Mouse (Mus musculus): Measurements from ENCODE around the gene F2rl3. TPM values are rescaled to one million over a fixed set of nuclear protein-coding genes. Genes with fewer than 3 reads are reported as not detected.

The F2rl3 gene
- polyA plus RNA-seq (2016; fragmentation: Nextera tagmentation; extraction: Ambion mirVana): 1.1 and 2.3 TPM in 2 replicates

- Histone ChIP-seq H3K9me3 (no peaks in the 10 kb centered on the region), H3K27ac (0 out of 2 replicates have a peak within 1 kb of the TSS, but pooled peaks have one; percentile 47), H3K4me3 (0 out of 2 replicates have a peak within 1 kb of the TSS, but pooled peaks have one; percentile 5), H3K36me3 (peaks cover 29% of the 10 kb centered on the region), H3K4me1 (peaks cover 10% of the 10 kb centered on the region; the same call in 1 of the 2 replicates), H3K27me3 (ENCODE audit: insufficient read depth, poor library complexity, severe bottlenecking) (no peaks in the 10 kb centered on the region)
- DNase-seq (ENCODE audit: low spot score): peak; percentile 69
- 64% methylated on average over 7 of the region's 7 CpGs for WGBS
Observed at GRCm38 (mm10) chr8:72761322-72762051, at the start of gene F2rl3. Gene F2rl3 (plus strand): TSS chr8:72761880.

GRCm38 (mm10) chr8:72712569-72712968 lies 49.1 kb upstream of the F2rl3 start:
- H3K27ac ChIP-seq: no peak overlapping the region
- WGBS: 66% methylated on average over 6 of the region's 6 CpGs
- no peaks in the 10 kb centered on the region for H3K4me1 ChIP-seq
- no peak overlapping the region for H3K4me3 ChIP-seq
- no peaks in the 10 kb centered on the region for H3K36me3 ChIP-seq
- no peaks in the 10 kb centered on the region for H3K9me3 ChIP-seq
- DNase-seq (ENCODE audit: low spot score): no peak
- H3K27me3 ChIP-seq (ENCODE audit: insufficient read depth, poor library complexity, severe bottlenecking): no peaks in the 10 kb centered on the region

GRCm38 (mm10) chr8:72716594-72716993 lies 45.1 kb upstream of the F2rl3 start:
- H3K27me3 ChIP-seq (ENCODE audit: insufficient read depth, poor library complexity, severe bottlenecking): no peaks in the 10 kb centered on the region
- H3K9me3 ChIP-seq: no peaks in the 10 kb centered on the region
- no peaks in the 10 kb centered on the region for H3K4me1 ChIP-seq
- WGBS: 77% methylated on average over 5 of the region's 5 CpGs
- no peak for DNase-seq (ENCODE audit: low spot score)
- H3K36me3 ChIP-seq: no peaks in the 10 kb centered on the region
- no peak overlapping the region for H3K4me3 ChIP-seq
- no peak overlapping the region for H3K27ac ChIP-seq

DNA sequence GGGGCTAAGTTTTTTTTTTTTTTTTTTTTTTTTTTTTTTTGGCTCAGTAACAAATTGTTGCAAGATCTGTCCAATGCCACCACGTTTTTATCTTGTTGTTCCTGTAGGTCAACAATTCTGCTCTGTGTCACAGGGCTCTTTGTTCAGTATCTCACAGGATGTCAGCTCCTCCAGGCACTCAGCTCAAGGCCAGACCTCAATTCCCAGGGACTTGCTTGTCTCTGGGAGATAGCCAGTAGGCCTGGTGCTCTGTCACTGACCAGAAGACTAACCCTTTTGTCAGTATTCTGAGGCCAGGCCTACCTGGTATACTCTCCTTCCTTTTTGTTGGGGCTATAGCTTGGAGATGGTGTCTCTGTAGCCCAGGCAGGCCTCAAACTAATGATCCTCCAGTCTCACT lies 41.1 kb upstream of the F2rl3 start:
- DNase-seq (ENCODE audit: low spot score): no peak
- Histone ChIP-seq H3K36me3 (peaks cover 10% of the 10 kb centered on the region), H3K9me3 (no peaks in the 10 kb centered on the region), H3K4me3 (no peak overlapping the region), H3K4me1 (peaks cover 8% of the 10 kb centered on the region), H3K27me3 (ENCODE audit: insufficient read depth, poor library complexity, severe bottlenecking) (no peaks in the 10 kb centered on the region), H3K27ac (no peak overlapping the region)
- WGBS: 14% methylated on average over 1 of the region's 1 CpGs

- no peaks in the 10 kb centered on the region for H3K9me3 ChIP-seq
- H3K27ac ChIP-seq: peak within 1 kb of the TSS; percentile 97
- H3K36me3 ChIP-seq: peaks cover 34% of the 10 kb centered on the region
- H3K27me3 ChIP-seq (ENCODE audit: insufficient read depth, poor library complexity, severe bottlenecking): no peaks in the 10 kb centered on the region
- 13% methylated on average over 56 of the region's 56 CpGs for WGBS
- H3K4me1 ChIP-seq: peaks cover 8% of the 10 kb centered on the region
- H3K4me3 ChIP-seq: peak within 1 kb of the TSS; percentile 96
- peak; percentile 97 for DNase-seq (ENCODE audit: low spot score)
Observed at GRCm38 (mm10) chr8:72722769-72723650, 38.7 kb upstream of the F2rl3 start, which contains the start of gene Sin3b. Gene Sin3b (plus strand): TSS chr8:72723285.

DNA sequence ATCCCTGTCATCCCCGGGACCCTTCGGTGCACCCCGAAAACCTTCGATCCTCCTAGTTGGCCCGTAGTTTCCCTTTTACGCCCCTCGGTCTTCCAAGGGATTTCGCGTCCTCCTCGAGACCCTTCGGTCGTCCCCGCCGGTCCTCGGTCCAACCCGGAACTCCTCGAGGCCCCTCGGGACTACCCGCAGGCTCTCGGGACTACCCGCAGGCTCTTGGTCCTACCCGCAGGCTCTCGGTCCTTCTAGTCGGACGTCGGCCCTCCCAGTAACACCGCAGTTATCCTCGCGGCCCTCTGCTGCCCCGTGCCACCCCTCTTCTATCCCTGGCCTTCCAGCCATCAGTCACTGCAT lies 38.1 kb upstream of the F2rl3 start:
- H3K4me1 ChIP-seq: peaks cover 8% of the 10 kb centered on the region
- H3K9me3 ChIP-seq: no peaks in the 10 kb centered on the region
- 2% methylated on average over 30 of the region's 30 CpGs for WGBS
- DNase-seq (ENCODE audit: low spot score): no peak
- peak overlapping the region; percentile 96 for H3K4me3 ChIP-seq
- no peaks in the 10 kb centered on the region for H3K27me3 ChIP-seq (ENCODE audit: insufficient read depth, poor library complexity, severe bottlenecking)
- H3K27ac ChIP-seq: peak overlapping the region; percentile 97
- peaks cover 41% of the 10 kb centered on the region for H3K36me3 ChIP-seq

GRCm38 (mm10) chr8:72728636-72729035 lies 33.0 kb upstream of the F2rl3 start:
- H3K27me3 ChIP-seq (ENCODE audit: insufficient read depth, poor library complexity, severe bottlenecking): no peaks in the 10 kb centered on the region
- WGBS: 63% methylated on average over 1 of the region's 1 CpGs
- DNase-seq (ENCODE audit: low spot score): no peak

DNA sequence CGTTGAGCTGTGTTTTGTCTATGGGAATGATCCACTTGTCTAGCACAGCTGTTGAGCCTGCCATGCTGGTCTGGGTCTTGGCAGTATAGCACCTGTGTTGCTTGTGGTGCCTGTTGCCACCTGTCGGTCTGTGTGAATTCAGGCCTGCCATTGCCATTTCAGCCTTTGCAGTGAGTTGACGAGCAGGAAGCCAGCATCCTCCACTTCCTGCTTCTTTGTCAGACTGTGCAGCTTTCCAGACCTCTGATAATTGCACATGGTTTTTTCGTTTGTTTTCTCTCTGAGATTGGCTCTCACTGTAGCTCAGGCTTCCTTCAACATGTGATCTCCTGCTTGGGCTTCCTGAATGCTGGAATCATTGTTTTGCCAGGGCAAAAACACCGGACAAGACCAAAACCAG lies 26.7 kb upstream of the F2rl3 start:
- DNase-seq (ENCODE audit: low spot score): no peak
- 77% methylated on average over 5 of the region's 5 CpGs for WGBS
- Histone ChIP-seq H3K27ac (no peak overlapping the region), H3K4me3 (no peak overlapping the region), H3K4me1 (no peaks in the 10 kb centered on the region), H3K27me3 (ENCODE audit: insufficient read depth, poor library complexity, severe bottlenecking) (no peaks in the 10 kb centered on the region), H3K36me3 (peaks cover 96% of the 10 kb centered on the region), H3K9me3 (no peaks in the 10 kb centered on the region)

More at GRCm38 (mm10) chr8:72728636-72729035, 33.0 kb upstream of the F2rl3 start:
- Histone ChIP-seq H3K4me1 (peaks cover 8% of the 10 kb centered on the region), H3K27ac (no peak overlapping the region), H3K36me3 (peaks cover 88% of the 10 kb centered on the region), H3K9me3 (no peaks in the 10 kb centered on the region), H3K4me3 (no peak overlapping the region)

- H3K27me3 ChIP-seq (ENCODE audit: insufficient read depth, poor library complexity, severe bottlenecking): no peaks in the 10 kb centered on the region
- no peak overlapping the region for H3K27ac ChIP-seq
- H3K4me1 ChIP-seq: no peaks in the 10 kb centered on the region
- no peaks in the 10 kb centered on the region for H3K9me3 ChIP-seq
- H3K4me3 ChIP-seq: no peak overlapping the region
- DNase-seq (ENCODE audit: low spot score): no peak
- peaks cover 96% of the 10 kb centered on the region for H3K36me3 ChIP-seq
Observed at GRCm38 (mm10) chr8:72736868-72737267, 24.8 kb upstream of the F2rl3 start.

- Histone ChIP-seq H3K4me3 (no peak overlapping the region), H3K36me3 (peaks cover 94% of the 10 kb centered on the region)
- WGBS: 53% methylated on average over 5 of the region's 5 CpGs
Observed at GRCm38 (mm10) chr8:72746061-72746460, 15.6 kb upstream of the F2rl3 start.

DNA sequence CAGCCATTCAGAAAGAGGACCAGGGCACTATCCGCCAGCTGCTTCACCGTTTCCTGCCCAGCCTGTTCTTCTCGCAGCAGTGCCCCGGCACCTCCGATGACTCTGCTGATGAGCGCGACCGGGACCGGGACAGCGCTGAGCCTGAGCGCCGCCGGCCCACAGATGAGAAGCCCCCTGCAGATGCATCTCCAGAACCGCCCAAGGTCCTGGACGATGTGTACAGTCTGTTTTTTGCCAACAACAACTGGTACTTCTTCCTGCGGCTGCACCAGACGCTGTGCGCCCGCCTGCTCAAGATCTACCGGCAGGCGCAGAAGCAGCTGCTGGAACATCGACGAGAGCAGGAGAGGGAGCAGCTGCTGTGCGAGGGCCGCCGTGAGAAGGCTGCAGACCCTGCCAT lies 11.8 kb upstream of the F2rl3 start:
- DNase-seq (ENCODE audit: low spot score): no peak
- Histone ChIP-seq H3K9me3 (no peaks in the 10 kb centered on the region), H3K36me3 (peaks cover 97% of the 10 kb centered on the region), H3K4me3 (no peak overlapping the region), H3K27ac (no peak overlapping the region), H3K27me3 (ENCODE audit: insufficient read depth, poor library complexity, severe bottlenecking) (no peaks in the 10 kb centered on the region), H3K4me1 (no peaks in the 10 kb centered on the region)
- WGBS: 89% methylated on average over 26 of the region's 26 CpGs

More at GRCm38 (mm10) chr8:72746061-72746460, 15.6 kb upstream of the F2rl3 start:
- DNase-seq (ENCODE audit: low spot score): no peak
- H3K27ac ChIP-seq: no peak overlapping the region
- no peaks in the 10 kb centered on the region for H3K9me3 ChIP-seq
- H3K27me3 ChIP-seq (ENCODE audit: insufficient read depth, poor library complexity, severe bottlenecking): no peaks in the 10 kb centered on the region
- no peaks in the 10 kb centered on the region for H3K4me1 ChIP-seq

GRCm38 (mm10) chr8:72750266-72750665 lies 11.4 kb upstream of the F2rl3 start:
- Histone ChIP-seq H3K27me3 (ENCODE audit: insufficient read depth, poor library complexity, severe bottlenecking) (no peaks in the 10 kb centered on the region), H3K4me1 (no peaks in the 10 kb centered on the region), H3K36me3 (peaks cover 95% of the 10 kb centered on the region), H3K9me3 (no peaks in the 10 kb centered on the region), H3K4me3 (no peak overlapping the region), H3K27ac (no peak overlapping the region)
- WGBS: 88% methylated on average over 6 of the region's 6 CpGs
- peak; percentile 72 for DNase-seq (ENCODE audit: low spot score)

GRCm38 (mm10) chr8:72751126-72751525 lies 10.6 kb upstream of the F2rl3 start:
- no peaks in the 10 kb centered on the region for H3K4me1 ChIP-seq
- H3K27ac ChIP-seq: no peak overlapping the region
- H3K36me3 ChIP-seq: peaks cover 95% of the 10 kb centered on the region
- DNase-seq (ENCODE audit: low spot score): peak; percentile 69
- H3K9me3 ChIP-seq: no peaks in the 10 kb centered on the region
- WGBS: 76% methylated on average over 3 of the region's 3 CpGs
- H3K27me3 ChIP-seq (ENCODE audit: insufficient read depth, poor library complexity, severe bottlenecking): no peaks in the 10 kb centered on the region
- H3K4me3 ChIP-seq: no peak overlapping the region

Measured in heart, embryonic 10.5 days (tissue).